Mouse (Mus musculus): ENCODE results near the gene Zfr. TPM values are rescaled to one million over a fixed set of nuclear protein-coding genes. Genes with fewer than 3 reads are reported as not detected.

Gene Zfr
- total RNA-seq (2023) = 142 to 163 TPM (median 150 TPM) in 4 replicates

DNA sequence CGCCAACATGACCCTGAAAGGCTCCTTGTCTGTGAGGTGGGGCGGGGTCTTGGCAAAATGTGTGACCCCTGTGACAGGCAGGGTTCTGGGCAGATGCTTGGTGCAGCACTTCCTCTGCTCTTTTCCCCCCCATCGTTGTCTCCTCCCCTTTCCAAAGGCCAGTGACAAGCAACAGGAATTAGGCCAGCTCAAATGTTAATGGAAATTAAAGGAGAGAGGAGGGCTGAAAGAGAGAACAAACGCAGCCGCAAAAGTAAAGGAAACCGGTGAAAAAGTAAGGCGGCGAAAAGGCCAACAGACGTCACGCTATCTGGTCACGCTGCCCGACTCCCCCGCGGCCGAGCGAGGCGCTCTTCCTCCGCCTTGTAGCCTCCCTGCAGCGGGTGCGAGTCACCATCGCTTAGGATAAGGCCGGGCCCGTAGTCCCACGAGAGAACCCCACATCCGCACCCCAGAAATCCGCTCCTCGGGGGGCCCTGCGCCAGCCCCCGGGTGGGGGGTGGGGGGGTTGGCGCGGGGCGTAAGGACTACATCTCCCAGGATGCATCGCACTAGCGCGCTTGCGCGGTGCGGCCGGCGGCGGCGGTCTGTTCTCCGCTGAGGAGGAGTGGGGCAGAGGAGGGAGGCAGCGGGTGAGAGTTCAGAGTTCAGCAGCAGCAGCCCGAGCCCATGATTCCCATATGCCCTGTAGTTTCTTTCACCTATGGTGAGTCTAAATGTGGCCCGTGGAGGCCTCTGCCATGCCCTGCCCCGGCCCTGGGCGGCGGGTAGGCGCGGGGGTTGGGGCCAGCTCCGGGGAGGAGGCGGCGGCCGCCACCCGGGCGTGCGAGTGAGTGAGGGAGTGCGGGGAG is at the start of gene Zfr:
Gene Zfr, plus strand, starts transcription at position 590 of the 851 bp plus-strand sequence.

DNA sequence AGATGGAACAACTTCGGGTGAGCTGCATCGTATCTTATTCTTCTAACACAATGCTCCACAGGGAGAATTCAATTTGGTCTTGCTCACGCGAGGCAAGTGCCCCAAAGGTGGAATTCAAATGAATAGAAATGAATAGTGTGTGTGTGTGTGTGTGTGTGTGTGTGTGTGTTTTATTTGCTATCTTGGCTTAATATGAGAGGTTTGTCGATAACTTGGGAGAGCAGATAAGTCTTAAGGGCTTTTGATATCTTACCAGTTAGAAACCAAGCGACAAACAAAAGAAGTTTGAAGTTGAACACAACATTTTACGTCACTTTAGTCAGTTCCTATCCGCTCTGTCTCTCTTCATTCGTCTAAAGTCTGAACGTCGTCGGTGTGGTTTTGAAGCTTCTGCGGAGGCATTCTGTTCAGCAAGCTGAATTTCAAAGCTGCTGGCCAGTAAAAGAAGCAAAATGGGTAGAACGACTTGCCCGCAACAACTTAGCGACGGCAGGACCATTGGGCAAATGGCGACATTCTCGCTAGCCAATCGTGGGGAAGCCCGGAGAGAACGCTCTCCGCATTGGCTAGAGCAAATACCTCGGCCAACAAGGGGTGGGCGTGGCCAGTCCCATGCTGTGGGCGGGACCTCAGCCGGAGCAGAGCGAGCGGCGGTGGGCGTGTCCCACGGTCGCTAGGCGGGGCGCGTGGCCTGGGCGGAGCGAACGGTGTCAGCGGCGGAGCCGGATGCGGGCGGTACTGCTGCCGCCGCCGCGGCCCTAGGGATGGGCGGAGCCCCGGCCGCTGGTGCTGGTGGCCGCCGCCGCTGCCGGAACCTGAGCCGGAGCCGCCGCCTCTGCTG is 86.9 kb downstream of the Zfr start, which contains the start of gene Mtmr12:
Gene Mtmr12, plus strand, starts transcription at position 710 of the 841 bp plus-strand sequence.

Other genes starting within 250 kb of the Zfr start
- 0.24 TPM in 1 of 4 replicates, not detected in the others for gene Npr3, start 210.5 kb upstream of the Zfr start, total RNA-seq (2023)
- gene Sub1, start 120.8 kb upstream of the Zfr start, total RNA-seq (2023) = 534 to 559 TPM (median 546 TPM) in 4 replicates
- 41.1 to 48.0 TPM (median 46.2 TPM) in 4 replicates for gene Mtmr12, start 87.2 kb downstream of the Zfr start, total RNA-seq (2023)
- 101 to 107 TPM (median 105 TPM) in 4 replicates for gene Golph3, start 203.6 kb downstream of the Zfr start, total RNA-seq (2023)
- 1.9 to 2.5 TPM (median 2.5 TPM) in 3 of 4 replicates, not detected in the other for gene 1810049J17Rik, start 204.1 kb downstream of the Zfr start, total RNA-seq (2023)

Measured in B cell, adult 62 days (primary cell).